Mouse (Mus musculus) myocyte (in vitro differentiated cells): ENCODE measurements around the gene Rnf186.

Source experiments
- MAX ChIP-seq: IDR thresholded peaks from one replicate; pipeline ENCODE4 v1.6.1; 2011; ENCODE audit warnings: low read depth, mild to moderate bottlenecking, control low read depth
- POLR2A ChIP-seq: IDR thresholded peaks from one replicate; pipeline ENCODE4 v1.6.1; 2011; ENCODE audit warnings: low read depth, mild to moderate bottlenecking, control low read depth, moderate library complexity; ENCODE audit not compliant: insufficient read length
- POLR2AphosphoS2 ChIP-seq: IDR thresholded peaks from one replicate; pipeline ENCODE4 v1.6.1; 2011; ENCODE audit warnings: low read depth, control low read depth; ENCODE audit not compliant: insufficient read length
- SRF ChIP-seq: IDR thresholded peaks from one replicate; pipeline ENCODE4 v1.6.1; 2011; ENCODE audit warnings: low read depth; ENCODE audit not compliant: control insufficient read depth, insufficient read length
- TCF12 ChIP-seq: IDR thresholded peaks from one replicate; pipeline ENCODE4 v1.6.1; 2011; ENCODE audit warnings: mild to moderate bottlenecking, control low read depth; ENCODE audit not compliant: poor library complexity, insufficient read depth, severe bottlenecking
- USF1 ChIP-seq: IDR thresholded peaks from one replicate; pipeline ENCODE4 v1.6.1; 2011; ENCODE audit warnings: low read depth, mild to moderate bottlenecking, control low read depth, moderate library complexity

- TF ChIP-seq MAX (no peak), POLR2AphosphoS2 (no peak), POLR2A (no peak), USF1 (no peak), SRF (no peak), TCF12 (no peak)
These were observed 47.9 kb downstream of the Rnf186 start for GRCm38 (mm10) chr4:139014793-139015192.
